Mouse (Mus musculus) cortical plate, adult 2 months (tissue): Measurements from ENCODE around the gene Alpl.

ENCODE experiments used
- CTCF ChIP-seq: fragments of 200-500 bp; IDR thresholded peaks from 2 replicates; pipeline ENCODE4 v1.5.1; 2011; ENCODE audit warnings: mild to moderate bottlenecking, control low read depth, low read length; ENCODE audit not compliant: insufficient read depth; ENCODE audit errors: extremely low read depth
- POLR2A ChIP-seq: fragments of 200-500 bp; IDR thresholded peaks from 2 replicates; pipeline ENCODE4 v1.6.1; 2011; ENCODE audit warnings: mild to moderate bottlenecking, low read length, control low read depth; ENCODE audit not compliant: insufficient read depth; ENCODE audit errors: extremely low read depth

- no peak for TF ChIP-seq POLR2A
- no peak for TF ChIP-seq CTCF
Observed at GRCm38 (mm10) chr4:137838791-137839190, 42.6 kb upstream of the Alpl start.
